Mouse (Mus musculus) cerebellum, postnatal 25 days (tissue): ENCODE data around the gene Itgad.
A peak's percentile ranks its signal among the peaks of the same experiment; 100 is the strongest.
"Not testable (repeated sequence)": the region's sequence is repeated elsewhere in the genome, so short reads cannot be mapped to it uniquely, and the experiment has no call there.

Experiments used
- DNase-seq, 2 experiments: peaks; one replicate each; pipeline ENCODE4 v3.0.0; 2021; ENCODE audit warnings: mixed read lengths in 2 of 2

Gene Itgad

DNA sequence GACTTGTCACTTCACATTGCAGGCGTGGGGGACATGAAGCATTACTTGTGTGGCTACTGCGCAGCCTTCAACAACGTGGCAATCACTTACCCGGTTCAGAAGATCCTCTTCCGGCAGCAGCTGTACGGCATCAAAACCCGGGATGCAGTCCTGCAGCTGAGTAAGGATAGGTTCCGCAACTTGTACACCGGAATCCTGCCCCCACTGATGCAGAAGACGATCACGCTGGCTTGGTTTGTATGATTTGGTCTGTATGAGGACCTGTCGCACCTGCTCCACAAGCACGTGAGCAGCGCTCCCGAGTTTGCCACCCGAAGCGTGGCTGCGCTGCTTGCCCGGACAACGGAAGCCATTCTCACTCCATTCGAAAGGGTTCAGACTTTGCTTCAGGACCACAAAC, at the start of gene Itgad:
TSS of gene Itgad (plus strand) at position 301 of the 400 bp plus-strand sequence.
- no peak for DNase-seq

- no peak for DNase-seq
Measured at GRCm38 (mm10) chr7:128105246-128105645, 48.9 kb upstream of the Itgad start.

- DNase-seq, result no peak
Measured at GRCm38 (mm10) chr7:128107462-128107861, 46.7 kb upstream of the Itgad start.

DNA sequence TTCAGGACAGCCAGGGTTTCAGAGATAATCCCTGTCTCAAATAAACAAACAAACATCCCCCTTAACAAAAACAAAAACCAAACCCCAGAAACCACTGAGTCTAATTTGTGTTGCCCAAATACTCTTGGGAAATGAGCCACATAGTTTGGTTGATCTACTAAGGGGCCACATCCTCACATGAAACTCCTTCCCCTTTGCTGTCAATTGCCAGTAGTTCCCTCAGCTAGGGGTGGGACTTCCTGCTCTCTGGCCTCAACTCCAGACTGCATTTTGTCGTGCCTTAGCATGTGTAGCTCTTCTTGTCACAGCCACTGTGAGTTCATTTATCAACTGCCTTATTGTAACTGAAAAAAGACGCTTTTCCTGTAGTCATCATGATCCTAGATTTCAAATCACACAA, 43.9 kb upstream of the Itgad start:
- no peak for DNase-seq

GRCm38 (mm10) chr7:128112131-128112530, 42.0 kb upstream of the Itgad start:
- no peak for DNase-seq

- DNase-seq, result no peak
Measured at GRCm38 (mm10) chr7:128114371-128115105, 39.6 kb upstream of the Itgad start.

DNA sequence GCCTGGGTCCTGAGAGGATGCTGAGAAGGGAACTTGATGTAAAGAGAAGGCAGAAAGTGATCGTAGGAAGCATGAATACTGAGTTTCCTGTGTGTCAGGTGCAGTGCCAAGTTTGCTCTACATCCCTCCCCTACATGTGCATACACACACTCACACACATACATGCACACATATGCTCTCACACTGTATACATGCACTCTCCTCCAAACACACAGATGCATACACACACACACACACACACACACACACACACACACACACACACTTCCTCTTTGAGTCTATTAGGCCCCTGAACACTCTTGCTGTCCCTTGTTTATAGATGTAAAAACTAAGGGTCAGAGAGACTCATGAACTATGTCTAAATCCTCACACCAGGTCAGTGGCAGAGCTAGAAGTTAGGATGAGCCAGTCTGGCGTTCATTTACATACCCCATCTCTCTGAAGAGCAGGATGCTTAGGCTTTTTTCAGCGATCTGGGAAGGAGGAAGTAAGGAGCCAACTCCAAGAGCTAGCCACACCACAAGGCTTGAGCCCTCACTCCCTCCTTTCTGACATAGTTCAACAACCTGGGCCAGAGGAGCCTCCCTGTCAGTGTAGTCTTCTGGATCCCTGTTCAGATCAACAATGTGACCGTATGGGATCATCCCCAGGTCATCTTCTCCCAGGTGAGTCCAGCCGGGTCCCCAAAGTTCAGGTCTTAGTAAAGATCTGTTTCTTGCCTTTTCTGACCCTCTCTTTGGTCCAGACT, 38.8 kb upstream of the Itgad start:
- no peak for DNase-seq

GRCm38 (mm10) chr7:128116396-128116795, 37.8 kb upstream of the Itgad start:
- no peak for DNase-seq

- no peak for DNase-seq
Measured at GRCm38 (mm10) chr7:128119726-128120490, 34.3 kb upstream of the Itgad start.

DNA sequence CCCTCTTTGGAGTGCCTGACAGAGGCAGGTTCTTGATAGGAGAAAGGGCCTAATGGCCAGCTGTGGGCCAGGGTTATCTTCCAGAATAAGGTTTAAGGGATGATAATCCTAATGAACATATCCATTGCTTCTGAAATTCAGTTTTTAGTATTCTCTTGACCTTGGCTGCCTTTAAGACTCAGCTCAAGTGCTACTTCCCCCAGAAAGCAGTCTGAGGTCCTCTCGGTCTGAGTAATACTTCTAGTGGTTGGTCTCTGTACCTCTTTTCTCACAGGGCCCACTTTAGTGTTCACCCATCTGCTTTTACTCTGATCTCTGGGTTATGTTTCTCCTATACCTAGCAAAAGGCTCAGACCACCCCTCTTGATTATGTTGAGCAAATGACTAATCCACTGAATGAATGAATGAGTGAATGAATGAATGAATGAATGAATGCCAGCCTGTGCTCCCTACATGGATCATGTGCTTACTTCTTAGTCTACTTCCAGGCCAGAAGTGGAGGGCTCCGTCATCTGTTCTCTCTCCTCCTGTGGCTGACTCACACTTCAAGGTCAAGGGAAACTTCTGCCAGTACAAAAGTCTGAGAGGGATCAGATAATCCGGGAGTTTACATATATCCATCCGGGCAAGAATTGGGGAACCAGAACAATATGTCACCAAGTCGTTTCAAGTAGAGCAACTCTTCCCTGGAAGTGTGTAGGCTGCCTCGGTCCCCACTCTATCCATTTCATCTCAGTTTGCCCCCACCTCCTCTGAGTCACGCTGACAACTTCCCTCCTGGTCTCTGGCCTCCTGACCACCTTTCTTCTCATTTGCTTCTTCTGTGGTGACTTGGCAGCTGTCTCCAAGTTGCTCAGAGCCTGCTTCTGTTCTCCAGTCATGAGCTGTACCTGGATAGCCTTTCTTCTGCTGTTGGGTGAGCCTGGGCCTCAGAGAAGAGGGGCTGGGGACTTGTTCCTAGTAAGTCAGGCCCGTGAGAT, 25.1 kb upstream of the Itgad start, which contains the start of gene Itgax:
TSS of gene Itgax (plus strand) at position 807 of the 980 bp plus-strand sequence.
- DNase-seq, result no peak

DNA sequence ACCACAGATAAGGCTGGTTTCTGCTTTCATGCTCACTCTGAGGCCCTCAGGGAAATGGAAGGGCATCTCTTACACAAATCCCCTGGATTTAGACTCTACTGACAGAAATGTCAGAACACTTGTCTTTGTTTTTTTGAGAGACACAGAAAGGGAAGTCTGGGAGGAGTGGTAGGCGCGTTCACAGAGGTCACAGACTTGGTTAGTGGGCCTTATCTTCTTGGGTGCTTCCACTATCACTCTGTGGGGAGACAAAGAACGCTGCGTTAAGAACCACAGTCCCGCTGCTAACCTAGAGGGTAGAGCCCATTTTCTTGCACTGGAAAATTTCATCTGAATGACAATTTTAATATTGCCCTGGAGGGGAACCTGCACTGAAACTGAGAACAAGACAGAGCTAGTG, 22.0 kb upstream of the Itgad start:
- no peak for DNase-seq

DNA sequence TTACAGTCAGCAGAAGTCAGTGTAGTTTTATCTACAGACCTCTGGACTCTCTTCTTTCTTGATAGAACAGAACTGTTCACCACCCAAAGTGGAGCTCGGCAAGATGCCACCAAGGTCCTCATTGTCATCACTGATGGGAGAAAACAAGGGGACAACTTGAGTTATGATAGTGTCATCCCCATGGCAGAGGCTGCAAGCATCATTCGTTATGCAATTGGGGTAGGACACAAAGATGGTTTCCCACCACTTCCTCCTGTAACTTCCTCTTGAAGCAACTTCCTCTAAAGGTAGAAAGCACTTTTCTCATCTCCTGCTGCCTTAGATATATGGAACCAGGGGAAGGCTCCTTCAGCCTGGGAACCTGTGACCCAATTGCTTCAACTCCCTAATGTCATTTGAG, 20.6 kb upstream of the Itgad start:
- no peak for DNase-seq

GRCm38 (mm10) chr7:128136927-128137326, 17.2 kb upstream of the Itgad start:
- DNase-seq, result no peak

DNA sequence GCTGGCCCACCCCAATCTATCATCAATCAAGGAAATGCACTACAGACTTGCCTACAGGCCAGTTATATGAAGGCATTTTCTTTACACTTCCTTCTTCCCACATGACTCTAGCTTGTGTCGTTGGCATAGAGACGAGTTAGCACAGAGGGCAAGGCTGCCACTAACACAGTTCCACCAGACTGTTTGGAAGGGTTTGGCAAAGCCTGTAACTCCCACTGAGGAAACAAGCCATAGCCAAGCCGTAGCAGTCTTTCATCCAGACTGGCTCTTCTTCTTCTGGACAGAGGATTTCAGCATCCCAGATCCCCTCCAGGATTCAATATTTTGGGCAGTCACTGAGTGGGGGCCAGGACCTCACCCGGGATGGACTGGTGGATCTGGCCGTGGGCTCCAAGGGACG, 14.6 kb upstream of the Itgad start:
- peak; percentile 39 to 62 for DNase-seq

GRCm38 (mm10) chr7:128150970-128151369, 3.2 kb upstream of the Itgad start:
- no peak for DNase-seq

DNA sequence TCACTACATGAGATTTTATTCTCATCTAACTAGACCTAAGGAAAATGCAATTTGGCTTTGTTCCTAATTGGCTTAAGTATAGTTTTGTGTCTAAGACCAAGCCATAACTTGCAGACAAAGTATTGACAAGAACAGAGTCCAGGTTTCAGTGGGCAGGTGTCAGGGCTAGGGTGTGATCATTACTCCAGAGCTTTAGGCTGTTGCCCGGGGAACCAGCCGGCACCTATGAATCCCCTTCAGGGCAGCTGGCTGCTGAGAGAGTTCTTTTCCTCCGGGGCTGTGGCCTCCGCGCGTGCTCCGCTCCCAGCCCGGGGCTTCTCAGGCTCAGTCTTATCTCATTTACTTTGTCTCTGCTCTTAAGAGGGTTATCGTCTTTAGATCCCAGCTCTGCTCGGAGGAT, 748 bp downstream of the Itgad start:
- no peak for DNase-seq

DNA sequence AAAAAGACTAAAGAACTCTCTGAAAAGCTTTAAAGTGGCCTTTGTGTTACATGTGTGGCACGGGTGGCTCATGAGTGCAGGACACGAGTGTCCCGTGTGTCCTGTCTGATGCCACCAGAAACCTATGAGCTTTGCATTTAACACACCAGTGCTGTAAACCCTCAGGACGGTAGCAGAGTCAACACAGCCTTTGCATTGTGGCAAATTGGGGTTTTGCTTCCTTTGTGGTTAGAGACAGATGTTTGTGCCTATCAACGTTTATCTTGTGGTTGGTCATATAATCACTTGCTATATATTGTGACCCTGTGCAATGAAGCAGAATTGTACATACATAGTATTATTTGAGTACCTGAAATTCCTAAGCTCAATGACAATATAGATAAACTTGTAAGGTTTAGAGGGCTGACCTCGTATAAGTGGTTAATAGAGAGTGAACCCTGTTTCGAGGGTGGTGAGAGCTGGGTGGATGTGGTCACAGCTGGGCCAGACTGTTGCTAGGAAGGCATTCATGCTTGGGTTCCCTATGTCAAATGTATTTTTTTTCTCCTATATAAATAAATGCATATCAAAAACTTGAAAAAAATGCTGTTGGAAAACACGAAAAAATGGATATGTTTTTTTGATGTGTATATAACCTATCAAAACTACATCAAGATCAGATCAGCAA, 4.6 kb downstream of the Itgad start:
- not testable (repeated sequence) for DNase-seq

DNA sequence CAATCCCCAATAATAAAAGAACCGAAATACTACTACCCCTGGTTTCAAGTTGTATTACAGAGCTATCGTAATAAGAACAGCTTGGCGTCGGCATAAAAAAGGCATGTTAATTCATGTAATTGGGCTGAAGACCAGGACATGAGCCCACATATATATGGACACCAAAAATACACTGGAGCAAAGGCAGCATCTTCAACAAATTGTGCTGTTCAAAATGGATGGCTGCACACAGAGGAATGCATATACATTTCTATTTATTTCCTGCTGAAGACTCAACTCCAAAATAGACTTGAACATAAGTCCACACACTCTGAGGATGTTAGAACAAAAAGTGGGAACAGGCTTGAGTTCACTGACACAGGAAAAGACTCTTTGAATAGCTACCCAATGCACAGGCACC, 9.8 kb downstream of the Itgad start:
- no peak for DNase-seq

- no peak for DNase-seq
Measured at GRCm38 (mm10) chr7:128166391-128166790, 12.2 kb downstream of the Itgad start.

GRCm38 (mm10) chr7:128169996-128170395, 15.8 kb downstream of the Itgad start:
- no peak for DNase-seq

- DNase-seq, result no peak
Measured at GRCm38 (mm10) chr7:128178385-128178784, 24.2 kb downstream of the Itgad start.

- no peak for DNase-seq
Measured at GRCm38 (mm10) chr7:128180126-128180525, 25.9 kb downstream of the Itgad start.
